ENCODE assay signal across 8 mouse cellular contexts in the genomic region with DNA sequence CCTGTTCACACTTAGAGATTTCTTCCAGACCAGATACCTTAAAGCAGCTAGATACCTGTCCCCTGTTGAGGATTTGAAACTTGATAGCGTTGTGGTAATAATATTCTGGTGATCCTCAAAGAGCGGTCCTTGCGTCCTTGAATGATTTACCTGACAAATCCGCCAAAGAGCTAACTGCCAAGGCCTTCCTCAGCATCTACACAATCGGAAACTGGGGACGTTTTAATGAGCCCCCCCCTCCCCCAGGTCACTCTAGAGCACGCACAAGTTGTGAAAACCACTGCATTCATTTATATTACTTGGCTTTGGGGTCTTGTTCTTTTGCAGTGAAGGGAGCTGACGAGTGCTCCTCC. TPM values are rescaled to one million over a fixed set of nuclear protein-coding genes. Genes with fewer than 3 reads are reported as not detected.
DNase-seq lines count a peak whose midpoint lies in the region; ATAC-seq lines count a peak whose summit lies in the region.
"Had no signal": no experiment of that assay in that cellular context is flagged by ENCODE, and none has a peak within 500 bp of the region (broad histone marks: within the 10 kb centered on the region; RNA-seq: fewer than 3 reads in every experiment).

No protein-coding gene starts in this region.

- no peaks in the 10 kb centered on the region for H3K27me3 ChIP-seq in neural tube, embryonic 11.5 days (ENCODE audit: control insufficient read depth, insufficient read depth, low read length)
- no peaks in the 10 kb centered on the region for H3K27me3 ChIP-seq in hindbrain, embryonic 11.5 days (ENCODE audit: control insufficient read depth, insufficient read depth, low read length)
- H3K27me3 ChIP-seq in liver, embryonic 16.5 days (ENCODE audit: control insufficient read depth, insufficient read depth, low read depth, low read length) = peaks cover 2% of the 10 kb centered on the region; the same call in 1 of the 2 replicates

- H3K4me3 ChIP-seq in neural tube, embryonic 11.5 days (ENCODE audit: low read depth, low read length) = no peak overlapping the region
- H3K4me3 ChIP-seq in hindbrain, embryonic 11.5 days (ENCODE audit: low read depth, low read length) = no peak overlapping the region
- H3K4me3 ChIP-seq in liver, embryonic 16.5 days (ENCODE audit: low read depth, low read length) = no peak overlapping the region

- H3K36me3 ChIP-seq in neural tube, embryonic 11.5 days (ENCODE audit: control insufficient read depth, insufficient read depth, low read length) = no peaks in the 10 kb centered on the region
- no peaks in the 10 kb centered on the region for H3K36me3 ChIP-seq in hindbrain, embryonic 11.5 days (ENCODE audit: control insufficient read depth, insufficient read depth, low read length)
- no peaks in the 10 kb centered on the region for H3K36me3 ChIP-seq in liver, embryonic 16.5 days (ENCODE audit: control insufficient read depth, insufficient read depth)

- DNase-seq in neural tube, embryonic 11.5 days (ENCODE audit: low spot score) = no peak
- no peak for DNase-seq in neural tube, embryonic 10.5 days (ENCODE audit: extremely low spot score, low spot score)
- no peak for DNase-seq in hindbrain, embryonic 11.5 days (ENCODE audit: low spot score)
- DNase-seq in cerebellum, postnatal 36 days = no peak
- no peak for DNase-seq in ovary, postnatal 10 days (ENCODE audit: low spot score)
- no peak for DNase-seq in gastrocnemius, adult 18-20 months (ENCODE audit: low spot score)

- no peak overlapping the region for H3K27ac ChIP-seq in neural tube, embryonic 11.5 days (ENCODE audit: low read depth, low read length)
- no peak overlapping the region for H3K27ac ChIP-seq in hindbrain, embryonic 11.5 days (ENCODE audit: low read depth, low read length)
- H3K27ac ChIP-seq in liver, embryonic 16.5 days (ENCODE audit: low read length) = no peak overlapping the region

- ATAC-seq in neural tube, embryonic 11.5 days (ENCODE audit: insufficient read depth, low FRiP score, low TSS enrichment) = no peak
- ATAC-seq in hindbrain, embryonic 11.5 days (ENCODE audit: low FRiP score) = no peak
- no peak for ATAC-seq in liver, embryonic 16.5 days (ENCODE audit: low read depth)

- peak overlapping the region; percentile 14; the same call in 1 of the 2 replicates for H3K4me2 ChIP-seq in neural tube, embryonic 11.5 days (ENCODE audit: low read depth)
- peak overlapping the region; percentile 5; the same call in 1 of the 2 replicates for H3K4me2 ChIP-seq in hindbrain, embryonic 11.5 days (replicated peaks; ENCODE audit: low read depth, low read length)
- peak overlapping the region; percentile 89; the same call in 1 of the 2 replicates for H3K4me2 ChIP-seq in liver, embryonic 16.5 days (ENCODE audit: low read depth, low read length)

- peaks cover 14% of the 10 kb centered on the region for H3K4me1 ChIP-seq in neural tube, embryonic 11.5 days (ENCODE audit: control insufficient read depth, insufficient read depth, low read length)
- H3K4me1 ChIP-seq in hindbrain, embryonic 11.5 days (replicated peaks; ENCODE audit: control insufficient read depth, insufficient read depth, low read length) = peaks cover 6% of the 10 kb centered on the region; the same call in 1 of the 2 replicates
- peaks cover 3% of the 10 kb centered on the region for H3K4me1 ChIP-seq in liver, embryonic 16.5 days (ENCODE audit: control insufficient read depth, low read depth, low read length)

- H3K9ac ChIP-seq in neural tube, embryonic 11.5 days (ENCODE audit: low read length) = no peak overlapping the region
- H3K9ac ChIP-seq in hindbrain, embryonic 11.5 days (ENCODE audit: low read depth, low read length) = no peak overlapping the region
- H3K9ac ChIP-seq in liver, embryonic 16.5 days (ENCODE audit: low read depth, low read length) = no peak overlapping the region

- H3K9me3 ChIP-seq in neural tube, embryonic 11.5 days (ENCODE audit: control insufficient read depth, low read length) = no peaks in the 10 kb centered on the region
- H3K9me3 ChIP-seq in hindbrain, embryonic 11.5 days (ENCODE audit: control insufficient read depth, low read length) = no peaks in the 10 kb centered on the region
- H3K9me3 ChIP-seq in liver, embryonic 16.5 days (replicated peaks; ENCODE audit: control insufficient read depth, low read length) = no peaks in the 10 kb centered on the region

- WGBS in neural tube, embryonic 11.5 days = 36% methylated on average over 8 of the region's 8 CpGs
- WGBS in hindbrain, embryonic 11.5 days = 35% methylated on average over 8 of the region's 8 CpGs
- WGBS in liver, embryonic 16.5 days (ENCODE audit: insufficient replicate concordance) = 42% methylated on average over 8 of the region's 8 CpGs

RNA-seq across cellular contexts. Expression of a gene that starts 0.7 kb away (rescaled TPM):
- 68.8 and 73.1 TPM in 2 replicates for polyA plus RNA-seq in neural tube, embryonic 11.5 days (2014; fragmentation: Nextera tagmentation; extraction: Ambion mirVana)
- polyA plus RNA-seq in hindbrain, embryonic 11.5 days (2014; fragmentation: Nextera tagmentation; extraction: Ambion mirVana) = 45.8 and 61.1 TPM in 2 replicates
- 32.3 and 38.3 TPM in 2 replicates for polyA plus RNA-seq in liver, embryonic 16.5 days (2015; fragmentation: Nextera tagmentation; extraction: Ambion mirVana)
- total RNA-seq in gastrocnemius, adult 18-20 months (2021) = 10 to 100 TPM; 10.0 to 19.2 TPM

RNA-seq across cellular contexts. Expression of a gene that starts 15.8 kb away (rescaled TPM):
- 453 and 457 TPM in 2 replicates for polyA plus RNA-seq in neural tube, embryonic 11.5 days (2014; fragmentation: Nextera tagmentation; extraction: Ambion mirVana)
- polyA plus RNA-seq in hindbrain, embryonic 11.5 days (2014; fragmentation: Nextera tagmentation; extraction: Ambion mirVana) = 437 and 458 TPM in 2 replicates
- polyA plus RNA-seq in liver, embryonic 16.5 days (2015; fragmentation: Nextera tagmentation; extraction: Ambion mirVana) = 232 and 261 TPM in 2 replicates
- total RNA-seq in gastrocnemius, adult 18-20 months (2021) = 100 to 1,000 TPM; 426 to 450 TPM

RNA-seq across cellular contexts. Expression of a gene that starts 22.3 kb away (rescaled TPM):
- polyA plus RNA-seq in neural tube, embryonic 11.5 days (2014; fragmentation: Nextera tagmentation; extraction: Ambion mirVana) = not detected in 2 replicates
- 0.39 and 0.60 TPM in 2 replicates for polyA plus RNA-seq in hindbrain, embryonic 11.5 days (2014; fragmentation: Nextera tagmentation; extraction: Ambion mirVana)
- polyA plus RNA-seq in liver, embryonic 16.5 days (2015; fragmentation: Nextera tagmentation; extraction: Ambion mirVana) = not detected in 2 replicates
- total RNA-seq in gastrocnemius, adult 18-20 months (2021) = not detected
- total RNA-seq: heart, postnatal 25 days had no signal

RNA-seq across cellular contexts. Expression of a gene that starts 31.7 kb away (rescaled TPM):
- 13.3 and 13.7 TPM in 2 replicates for polyA plus RNA-seq in neural tube, embryonic 11.5 days (2014; fragmentation: Nextera tagmentation; extraction: Ambion mirVana)
- 13.1 and 17.0 TPM in 2 replicates for polyA plus RNA-seq in hindbrain, embryonic 11.5 days (2014; fragmentation: Nextera tagmentation; extraction: Ambion mirVana)
- 5.4 and 6.0 TPM in 2 replicates for polyA plus RNA-seq in liver, embryonic 16.5 days (2015; fragmentation: Nextera tagmentation; extraction: Ambion mirVana)
- total RNA-seq in gastrocnemius, adult 18-20 months (2021) = 1 to 10 TPM; 5.2 to 5.9 TPM

RNA-seq across cellular contexts. Expression of a gene that starts 42.5 kb away (rescaled TPM):
- 14.1 and 15.0 TPM in 2 replicates for polyA plus RNA-seq in neural tube, embryonic 11.5 days (2014; fragmentation: Nextera tagmentation; extraction: Ambion mirVana)
- 15.1 TPM in 2 replicates for polyA plus RNA-seq in hindbrain, embryonic 11.5 days (2014; fragmentation: Nextera tagmentation; extraction: Ambion mirVana)
- 0.19 and 0.36 TPM in 2 replicates for polyA plus RNA-seq in liver, embryonic 16.5 days (2015; fragmentation: Nextera tagmentation; extraction: Ambion mirVana)
- under 1 TPM; 0.19 to 0.34 TPM for total RNA-seq in gastrocnemius, adult 18-20 months (2021)

Comparison
In these comparisons a context has a peak if more than half of its experiments do, and no peak if none do; other contexts are left out.
1. H3K4me2 ChIP-seq: peak in every context shown above with its lines; median percentile 89 in liver, embryonic 16.5 days; 14 in neural tube, embryonic 11.5 days; 5 in hindbrain, embryonic 11.5 days.